Mouse (Mus musculus) heart, embryonic 16.5 days (tissue): Measurements from ENCODE around the gene Tecpr2. TPM values are rescaled to one million over a fixed set of nuclear protein-coding genes. Genes with fewer than 3 reads are reported as not detected.

Experiments used
- ATAC-seq: fragments of 200-750 bp; cut with Nextera tagmentation; replicated peaks from 2 replicates; pipeline ENCODE4 v1.8.0; 2017; ENCODE audit warnings: moderate number of reproducible peaks; ENCODE audit not compliant: insufficient read depth, low FRiP score; ENCODE audit errors: extremely low read depth
- H3K27ac ChIP-seq: fragments of 300-500 bp; sonication (generic); 2 replicates; pipeline ENCODE4 v1.5.1; 2014; ENCODE audit warnings: mild to moderate bottlenecking, low read length, control low read depth, moderate library complexity
- H3K27me3 ChIP-seq: fragments of 300-500 bp; sonication (generic); 2 replicates; pipeline ENCODE4 v1.6.1; 2014; ENCODE audit warnings: low read length, mixed read lengths; ENCODE audit not compliant: control insufficient read depth, insufficient read depth
- H3K36me3 ChIP-seq: fragments of 300-500 bp; sonication (generic); 2 replicates; pipeline ENCODE4 v1.6.1; 2014; ENCODE audit not compliant: control insufficient read depth, insufficient read depth
- H3K4me1 ChIP-seq: fragments of 300-500 bp; sonication (generic); 2 replicates; pipeline ENCODE4 v1.6.1; 2014; ENCODE audit warnings: low read length, mixed read lengths; ENCODE audit not compliant: control insufficient read depth, insufficient read depth
- H3K4me2 ChIP-seq: fragments of 300-500 bp; sonication (generic); 2 replicates; pipeline ENCODE4 v1.6.1; 2014; ENCODE audit warnings: low read depth, mild to moderate bottlenecking, control low read depth, low read length
- H3K4me3 ChIP-seq: fragments of 300-500 bp; sonication (generic); 2 replicates; pipeline ENCODE4 v1.5.1; 2014; ENCODE audit warnings: mild to moderate bottlenecking, control low read depth, low read length
- H3K9ac ChIP-seq: fragments of 300-500 bp; sonication (generic); 2 replicates; pipeline ENCODE4 v1.6.1; 2014; ENCODE audit warnings: low read length, control low read depth
- H3K9me3 ChIP-seq: fragments of 300-500 bp; sonication (generic); replicated peaks from 2 replicates; pipeline ENCODE4 v1.6.1; 2016; ENCODE audit warnings: low read length; ENCODE audit not compliant: control insufficient read depth
- WGBS: fragments of 180-500 bp; shearing (Covaris S2); extraction: QIAGEN DNeasy Blood & Tissue Kit; methylation state at CpG from one replicate; pipeline ENCODE4 v1.1.7; 2014; 5-methylcytosine and 5-hydroxymethylcytosine counted together
- polyA plus RNA-seq: library from polyadenylated mRNA; unstranded; fragments of >200 nt; fragmentation: Nextera tagmentation; extraction: Ambion mirVana; gene quantifications from 2 replicates; pipeline ENCODE4 v1.2.1, GENCODE M21; 2015

Tecpr2 gene
- polyA plus RNA-seq, 1 experiment from 2014 or later = 2.2 TPM

DNA sequence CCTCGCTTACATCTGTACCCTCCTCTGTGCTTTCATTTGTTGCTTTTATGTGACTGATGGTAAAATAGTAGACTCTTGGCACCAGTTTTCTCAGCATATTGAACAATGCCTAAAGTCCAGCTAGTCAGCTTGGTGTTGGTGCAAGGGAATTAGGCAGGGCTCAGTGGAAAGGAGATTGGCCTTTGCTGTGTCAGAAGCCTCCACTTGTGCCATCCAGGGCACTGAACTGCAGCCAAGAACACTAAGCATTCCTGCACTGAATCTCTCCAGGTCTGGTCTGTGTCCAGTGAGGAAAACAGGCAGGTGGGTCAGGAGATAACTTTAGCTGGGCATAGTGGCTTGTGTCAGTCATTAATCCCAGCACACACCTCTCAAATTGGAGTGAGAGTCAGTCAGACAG, 60.3 kb downstream of the Tecpr2 start:
- Histone ChIP-seq H3K27ac (no peak overlapping the region), H3K27me3 (no peaks in the 10 kb centered on the region), H3K9me3 (no peaks in the 10 kb centered on the region), H3K36me3 (no peaks in the 10 kb centered on the region), H3K4me2 (no peak overlapping the region), H3K4me1 (peaks cover 8% of the 10 kb centered on the region), H3K4me3 (no peak overlapping the region), H3K9ac (no peak overlapping the region)
- whole genome bisulfite sequencing = 90% methylated on average over 1 of the region's 1 CpGs
- no peak for ATAC-seq

GRCm38 (mm10) chr12:110950151-110950550, 61.1 kb downstream of the Tecpr2 start:
- Histone ChIP-seq H3K36me3 (no peaks in the 10 kb centered on the region; the same call in 1 of the 2 replicates), H3K4me2 (no peak overlapping the region)
- 87% methylated on average over 4 of the region's 4 CpGs for WGBS

DNA sequence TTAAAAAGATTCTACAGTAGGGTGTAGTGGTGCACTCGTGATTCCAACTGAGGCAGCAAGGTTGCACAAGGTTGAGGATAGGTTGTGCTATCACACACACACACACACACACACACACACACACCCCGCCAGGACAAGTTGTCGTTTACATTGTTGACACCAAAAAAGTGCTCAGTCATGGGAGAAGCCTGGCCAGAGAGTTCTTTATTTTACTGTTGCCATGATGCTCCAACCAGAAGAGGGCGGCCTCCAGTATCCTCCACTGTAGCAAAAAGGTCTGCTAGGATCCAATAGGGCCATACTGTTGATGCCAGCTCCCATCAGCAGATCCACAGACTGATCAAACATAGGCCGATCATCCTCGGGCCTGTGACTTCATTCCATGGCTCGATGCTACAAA, 62.2 kb downstream of the Tecpr2 start:
- H3K36me3 ChIP-seq = peaks cover 5% of the 10 kb centered on the region; the same call in 1 of the 2 replicates
- H3K27ac ChIP-seq = no peak overlapping the region
- H3K4me2 ChIP-seq = no peak overlapping the region
- no peaks in the 10 kb centered on the region for H3K27me3 ChIP-seq
- peaks cover 8% of the 10 kb centered on the region for H3K4me1 ChIP-seq
- no peak overlapping the region for H3K9ac ChIP-seq
- no peak for ATAC-seq
- 78% methylated on average over 7 of the region's 7 CpGs for WGBS
- H3K4me3 ChIP-seq = no peak overlapping the region
- H3K9me3 ChIP-seq = no peaks in the 10 kb centered on the region

More at GRCm38 (mm10) chr12:110950151-110950550, 61.1 kb downstream of the Tecpr2 start:
- Histone ChIP-seq H3K9me3 (no peaks in the 10 kb centered on the region), H3K27me3 (no peaks in the 10 kb centered on the region), H3K9ac (no peak overlapping the region), H3K4me3 (no peak overlapping the region), H3K4me1 (peaks cover 8% of the 10 kb centered on the region), H3K27ac (no peak overlapping the region)
- no peak for ATAC-seq

- Histone ChIP-seq H3K9ac (no peak overlapping the region), H3K36me3 (peaks cover 7% of the 10 kb centered on the region; the same call in 1 of the 2 replicates), H3K27ac (no peak overlapping the region), H3K27me3 (no peaks in the 10 kb centered on the region), H3K4me2 (no peak overlapping the region), H3K9me3 (no peaks in the 10 kb centered on the region), H3K4me1 (peaks cover 8% of the 10 kb centered on the region), H3K4me3 (no peak overlapping the region)
- no peak for ATAC-seq
- WGBS = 83% methylated on average over 6 of the region's 6 CpGs
Observed at GRCm38 (mm10) chr12:110952628-110953385, 63.7 kb downstream of the Tecpr2 start.

GRCm38 (mm10) chr12:110953443-110953842, 64.4 kb downstream of the Tecpr2 start:
- Histone ChIP-seq H3K9me3 (no peaks in the 10 kb centered on the region), H3K36me3 (peaks cover 7% of the 10 kb centered on the region; the same call in 1 of the 2 replicates), H3K27me3 (no peaks in the 10 kb centered on the region), H3K9ac (no peak overlapping the region), H3K4me3 (no peak overlapping the region), H3K4me2 (no peak overlapping the region), H3K4me1 (peaks cover 8% of the 10 kb centered on the region), H3K27ac (no peak overlapping the region)
- 88% methylated on average over 3 of the region's 3 CpGs for WGBS
- no peak for ATAC-seq

DNA sequence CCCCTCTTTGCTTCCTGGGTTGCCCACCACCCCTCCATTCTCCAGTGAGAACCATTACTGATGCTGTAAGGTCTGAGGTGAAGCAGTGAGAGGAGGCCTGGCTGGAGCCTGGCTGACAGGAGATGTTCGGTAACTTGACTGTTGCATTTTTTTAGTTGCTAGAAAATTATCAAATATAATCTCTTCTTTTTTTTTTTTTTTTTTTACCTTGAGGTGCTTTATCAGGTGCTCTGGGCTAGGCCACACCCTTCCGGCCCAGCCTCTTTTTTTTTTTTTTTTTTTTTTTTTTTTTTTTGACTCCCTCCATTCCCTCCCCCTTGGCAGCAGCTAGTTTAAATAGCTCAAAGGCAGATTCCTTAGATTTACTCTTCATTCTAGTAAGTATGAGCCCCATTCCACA, 64.8 kb downstream of the Tecpr2 start:
- WGBS = 96% methylated on average over 2 of the region's 2 CpGs
- ATAC-seq = no peak
- H3K36me3 ChIP-seq = peaks cover 7% of the 10 kb centered on the region; the same call in 1 of the 2 replicates

DNA sequence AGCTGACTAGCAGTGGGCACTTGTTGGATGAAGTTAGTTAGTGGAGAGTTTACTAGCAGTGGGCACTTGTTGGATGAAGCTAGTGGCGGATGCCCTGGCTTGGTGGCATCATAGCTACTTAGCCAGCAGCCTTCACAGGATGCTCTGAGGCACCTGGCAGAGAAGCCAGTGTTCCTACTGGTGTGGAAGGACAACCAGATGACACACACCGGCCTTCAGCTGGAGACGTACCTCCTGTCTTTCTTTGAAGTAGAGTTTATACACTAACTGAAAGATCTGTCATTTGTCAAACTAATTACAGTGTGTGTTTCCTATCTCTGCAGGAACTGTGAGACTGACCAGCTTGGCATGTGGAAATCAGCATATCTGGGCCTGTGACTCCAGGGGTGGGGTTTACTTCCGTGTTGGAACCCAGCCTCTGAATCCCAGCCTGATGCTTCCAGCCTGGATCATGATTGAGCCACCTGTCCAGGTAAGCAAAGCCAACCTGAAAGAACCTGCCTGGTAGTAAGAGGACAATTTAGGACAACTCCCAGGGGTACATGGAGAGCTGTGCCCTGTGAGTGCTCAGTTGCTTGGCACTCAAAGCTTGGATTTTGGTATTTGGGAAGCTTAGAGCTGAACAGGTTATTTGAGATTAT, 65.4 kb downstream of the Tecpr2 start:
- 72% methylated on average over 4 of the region's 4 CpGs for WGBS
- Histone ChIP-seq H3K4me3 (no peak overlapping the region), H3K36me3 (peaks cover 9% of the 10 kb centered on the region; the same call in 1 of the 2 replicates), H3K4me2 (no peak overlapping the region), H3K9me3 (no peaks in the 10 kb centered on the region), H3K9ac (no peak overlapping the region), H3K27me3 (no peaks in the 10 kb centered on the region), H3K4me1 (no peaks in the 10 kb centered on the region), H3K27ac (no peak overlapping the region)
- no peak for ATAC-seq

More for the DNA sequence above, 64.8 kb downstream of the Tecpr2 start:
- Histone ChIP-seq H3K4me3 (no peak overlapping the region), H3K4me2 (no peak overlapping the region), H3K4me1 (peaks cover 3% of the 10 kb centered on the region), H3K9me3 (no peaks in the 10 kb centered on the region), H3K27me3 (no peaks in the 10 kb centered on the region), H3K9ac (no peak overlapping the region), H3K27ac (no peak overlapping the region)

DNA sequence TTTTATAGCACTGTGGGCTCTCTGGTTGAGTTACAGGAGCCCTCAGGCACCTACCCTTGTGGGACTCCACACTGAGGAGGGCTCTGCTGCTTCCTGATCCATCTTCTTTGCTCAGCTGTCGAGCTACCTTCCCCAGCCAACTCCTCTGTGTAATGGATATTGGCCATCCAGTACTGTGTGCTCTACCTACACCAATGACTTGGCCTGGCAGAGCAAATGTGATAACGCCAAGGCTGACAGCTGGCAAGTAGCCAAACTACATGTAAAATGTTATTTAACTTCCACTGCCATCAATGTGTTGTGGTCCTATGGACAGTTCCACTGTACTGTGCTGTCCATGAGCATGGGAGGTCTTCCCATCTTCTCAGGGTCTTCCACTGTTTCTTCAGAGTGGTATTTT, 72.9 kb downstream of the Tecpr2 start:
- H3K9me3 ChIP-seq = no peaks in the 10 kb centered on the region
- H3K27me3 ChIP-seq = no peaks in the 10 kb centered on the region
- H3K27ac ChIP-seq = no peak overlapping the region
- 0 out of 2 replicates have a peak, but pooled peaks cover 2% of the 10 kb centered on the region for H3K36me3 ChIP-seq
- no peaks in the 10 kb centered on the region; the same call in 1 of the 2 replicates for H3K4me1 ChIP-seq
- H3K4me2 ChIP-seq = no peak overlapping the region
- H3K9ac ChIP-seq = no peak overlapping the region
- WGBS = 32% methylated on average over 2 of the region's 2 CpGs
- ATAC-seq = no peak
- H3K4me3 ChIP-seq = no peak overlapping the region

DNA sequence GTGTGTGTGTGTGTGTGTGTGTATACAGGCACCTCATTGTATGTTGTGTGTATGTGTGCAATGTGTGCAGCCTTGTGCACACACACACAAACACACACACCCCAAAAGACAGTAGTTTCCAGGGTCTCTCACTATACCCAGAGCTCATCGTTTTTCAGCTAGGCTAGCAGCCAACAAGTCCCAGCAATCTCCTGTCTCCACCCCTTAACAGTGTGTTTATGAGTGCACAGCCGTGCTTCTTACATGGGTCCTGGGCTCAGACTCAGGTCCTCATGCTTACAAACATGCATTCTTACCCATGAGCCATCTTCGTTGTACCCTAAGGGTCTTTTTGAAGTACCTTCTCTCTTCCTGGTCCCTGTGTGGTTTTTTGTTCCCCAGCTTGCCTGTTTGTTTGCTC, 76.4 kb downstream of the Tecpr2 start:
- H3K4me1 ChIP-seq = no peaks in the 10 kb centered on the region; the same call in 1 of the 2 replicates
- H3K27me3 ChIP-seq = no peaks in the 10 kb centered on the region
- no peak overlapping the region for H3K4me3 ChIP-seq
- peaks cover 3% of the 10 kb centered on the region; the same call in 1 of the 2 replicates for H3K36me3 ChIP-seq
- no peak overlapping the region for H3K9ac ChIP-seq
- no peaks in the 10 kb centered on the region for H3K9me3 ChIP-seq
- ATAC-seq = no peak
- no peak overlapping the region for H3K4me2 ChIP-seq
- 46% methylated on average over 3 of the region's 3 CpGs for WGBS
- H3K27ac ChIP-seq = no peak overlapping the region
